22 mouse cellular contexts compared by ENCODE assay signal in genomic region chr9:13310236-13310635, GRCm38 (mm10). TPM values are rescaled to one million over a fixed set of nuclear protein-coding genes. Genes with fewer than 3 reads are reported as not detected.
DNase-seq lines count a peak whose midpoint lies in the region; ATAC-seq lines count a peak whose summit lies in the region.
"Had no signal": no experiment of that assay in that cellular context is flagged by ENCODE, and none has a peak within 500 bp of the region (broad histone marks: within the 10 kb centered on the region; RNA-seq: fewer than 3 reads in every experiment).

No protein-coding gene starts in this region.

- no peak overlapping the region for H3K4me3 ChIP-seq in heart, embryonic 10.5 days
- H3K4me3 ChIP-seq in neural tube, embryonic 12.5 days, result no peak overlapping the region
- H3K4me3 ChIP-seq in midbrain, embryonic 12.5 days, result no peak overlapping the region
- H3K4me3 ChIP-seq in neural tube, embryonic 14.5 days (ENCODE audit: low read depth, low read length), result no peak overlapping the region
- H3K4me3 ChIP-seq: embryonic facial prominence, embryonic 12.5 days; liver, embryonic 13.5 days had no signal

- peak; percentile 43 for DNase-seq in heart, embryonic 10.5 days (ENCODE audit: low spot score)
- no peak for DNase-seq in heart, adult 9 months (ENCODE audit: low spot score in 2 of 2)
- DNase-seq in neural tube, embryonic 10.5 days (ENCODE audit: extremely low spot score, low spot score), result no peak
- DNase-seq in yolk sac, embryonic 10.5 days (ENCODE audit: low spot score), result no peak
- no peak for DNase-seq in cerebellum, postnatal 4 days (ENCODE audit: low spot score in 2 of 2)
- DNase-seq: adrenal gland, postnatal 10 days; cerebellum, postnatal 14 days; gastrocnemius, postnatal 10 days; kidney, adult 9 months; kidney, postnatal 25 days; layer of hippocampus, adult 9-11 months; liver, embryonic 13.5 days; lung, adult 2 months; lung, postnatal 14 days; thymus, adult 18-20 months; thymus, postnatal 4 days had no signal

- no peak overlapping the region for H3K9ac ChIP-seq in neural tube, embryonic 12.5 days
- H3K9ac ChIP-seq in midbrain, embryonic 12.5 days (replicated peaks), result no peak overlapping the region
- H3K9ac ChIP-seq in neural tube, embryonic 14.5 days (replicated peaks; ENCODE audit: low read depth, low read length), result no peak overlapping the region
- H3K9ac ChIP-seq: embryonic facial prominence, embryonic 12.5 days; liver, embryonic 13.5 days had no signal

- ATAC-seq in neural tube, embryonic 12.5 days (ENCODE audit: low FRiP score, low read depth), result no peak
- ATAC-seq in midbrain, embryonic 12.5 days (ENCODE audit: low FRiP score, low read depth), result no peak
- no peak for ATAC-seq in neural tube, embryonic 14.5 days (ENCODE audit: low read depth)
- ATAC-seq: activated CD4-positive, CD25-positive, alpha-beta regulatory T cell, adult 4 months; intestine, embryonic 16.5 days had no signal

- peak overlapping the region; percentile 43; the same call in 1 of the 2 replicates for H3K27ac ChIP-seq in heart, embryonic 10.5 days
- peak overlapping the region; percentile 23; the same call in 1 of the 2 replicates for H3K27ac ChIP-seq in neural tube, embryonic 12.5 days
- peak overlapping the region; percentile 69 for H3K27ac ChIP-seq in midbrain, embryonic 12.5 days (replicated peaks)
- H3K27ac ChIP-seq in neural tube, embryonic 14.5 days (ENCODE audit: low read depth, low read length), result peak overlapping the region; percentile 6; the same call in 1 of the 2 replicates
- H3K27ac ChIP-seq: embryonic facial prominence, embryonic 12.5 days; liver, embryonic 13.5 days had no signal

- 50% methylated on average over 3 of the region's 3 CpGs for WGBS in heart, embryonic 10.5 days
- 30% methylated on average over 3 of the region's 3 CpGs for WGBS in neural tube, embryonic 12.5 days
- WGBS in midbrain, embryonic 12.5 days, result 25% methylated on average over 3 of the region's 3 CpGs
- 38% methylated on average over 3 of the region's 3 CpGs for WGBS in neural tube, embryonic 14.5 days

- no peaks in the 10 kb centered on the region for H3K9me3 ChIP-seq in heart, embryonic 10.5 days
- no peaks in the 10 kb centered on the region for H3K9me3 ChIP-seq in neural tube, embryonic 12.5 days
- no peaks in the 10 kb centered on the region for H3K9me3 ChIP-seq in midbrain, embryonic 12.5 days
- no peaks in the 10 kb centered on the region for H3K9me3 ChIP-seq in neural tube, embryonic 14.5 days (ENCODE audit: control insufficient read depth, low read length)
- H3K9me3 ChIP-seq: embryonic facial prominence, embryonic 12.5 days; liver, embryonic 13.5 days had no signal

- peaks cover 67% of the 10 kb centered on the region for H3K4me1 ChIP-seq in heart, embryonic 10.5 days
- H3K4me1 ChIP-seq in neural tube, embryonic 12.5 days, result peaks cover 45% of the 10 kb centered on the region
- H3K4me1 ChIP-seq in midbrain, embryonic 12.5 days, result peaks cover 28% of the 10 kb centered on the region
- H3K4me1 ChIP-seq in neural tube, embryonic 14.5 days (ENCODE audit: control insufficient read depth, insufficient read depth, low read length), result peaks cover 31% of the 10 kb centered on the region
- H3K4me1 ChIP-seq: liver, embryonic 13.5 days had no signal

- no peaks in the 10 kb centered on the region for H3K36me3 ChIP-seq in heart, embryonic 10.5 days
- no peaks in the 10 kb centered on the region for H3K36me3 ChIP-seq in neural tube, embryonic 12.5 days
- no peaks in the 10 kb centered on the region for H3K36me3 ChIP-seq in midbrain, embryonic 12.5 days
- H3K36me3 ChIP-seq in neural tube, embryonic 14.5 days (ENCODE audit: control insufficient read depth, insufficient read depth, low read length), result no peaks in the 10 kb centered on the region
- H3K36me3 ChIP-seq: embryonic facial prominence, embryonic 12.5 days; liver, embryonic 13.5 days had no signal

- H3K4me2 ChIP-seq in neural tube, embryonic 12.5 days (replicated peaks), result no peak overlapping the region
- H3K4me2 ChIP-seq in midbrain, embryonic 12.5 days (replicated peaks), result no peak overlapping the region; the same call in 1 of the 2 replicates
- no peak overlapping the region for H3K4me2 ChIP-seq in neural tube, embryonic 14.5 days (ENCODE audit: low read depth, low read length)
- H3K4me2 ChIP-seq: embryonic facial prominence, embryonic 12.5 days; liver, embryonic 13.5 days had no signal

- no peaks in the 10 kb centered on the region for H3K27me3 ChIP-seq in heart, embryonic 10.5 days (ENCODE audit: insufficient read depth, poor library complexity, severe bottlenecking)
- H3K27me3 ChIP-seq in neural tube, embryonic 12.5 days (replicated peaks), result no peaks in the 10 kb centered on the region
- no peaks in the 10 kb centered on the region for H3K27me3 ChIP-seq in midbrain, embryonic 12.5 days
- H3K27me3 ChIP-seq in neural tube, embryonic 14.5 days (ENCODE audit: control insufficient read depth, insufficient read depth, low read length), result no peaks in the 10 kb centered on the region
- H3K27me3 ChIP-seq: embryonic facial prominence, embryonic 12.5 days; liver, embryonic 13.5 days had no signal

RNA-seq across cellular contexts. Expression of gene Maml2, which starts 12.5 kb away (rescaled TPM):
- polyA plus RNA-seq in heart, embryonic 10.5 days (2016; fragmentation: Nextera tagmentation; extraction: Ambion mirVana), result 7.3 and 9.6 TPM in 2 replicates
- polyA plus RNA-seq in neural tube, embryonic 12.5 days (2016; fragmentation: Nextera tagmentation; extraction: Ambion mirVana), result 13.9 and 14.3 TPM in 2 replicates
- polyA plus RNA-seq in midbrain, embryonic 12.5 days (2016; fragmentation: Nextera tagmentation; extraction: Ambion mirVana), result 12.5 and 12.8 TPM in 2 replicates
- 12.7 and 13.2 TPM in 2 replicates for polyA plus RNA-seq in neural tube, embryonic 14.5 days (2014; fragmentation: Nextera tagmentation; extraction: Ambion mirVana)

Comparison
In these comparisons a context has a peak if more than half of its experiments do, and no peak if none do; other contexts are left out.
1. H3K27ac ChIP-seq: peak in every context shown above with its lines; median percentile 69 in midbrain, embryonic 12.5 days; 43 in heart, embryonic 10.5 days; 23 in neural tube, embryonic 12.5 days; 6 in neural tube, embryonic 14.5 days.